Mouse (Mus musculus) spleen, adult 2 months (tissue): Measurements from ENCODE around the gene Atrip.

ENCODE experiments used
- CTCF ChIP-seq: fragments of 200-500 bp; IDR thresholded peaks from 2 replicates; pipeline ENCODE4 v1.5.1; 2011; ENCODE audit warnings: mild to moderate bottlenecking, inconsistent platforms; ENCODE audit not compliant: insufficient read depth, insufficient read length, insufficient replicate concordance; ENCODE audit errors: extremely low read depth
- POLR2A ChIP-seq: fragments of 200-500 bp; IDR thresholded peaks from 2 replicates; pipeline ENCODE4 v1.6.1; 2011; ENCODE audit warnings: low read depth, low read length, inconsistent platforms

GRCm38 (mm10) chr9:109028421-109028820 lies 45.5 kb downstream of the Atrip start:
- TF ChIP-seq CTCF (no peak), POLR2A (no peak)
